Mouse (Mus musculus): ENCODE data around the gene F3. TPM values are rescaled to one million over a fixed set of nuclear protein-coding genes. Genes with fewer than 3 reads are reported as not detected.

F3 gene
- polyA plus RNA-seq (2012; rRNA removed) (0.27 and 0.33 TPM in 2 replicates), polyA plus RNA-seq (2014; fragmentation: Nextera tagmentation; extraction: Ambion mirVana) (0.39 TPM in 2 replicates)

- Histone ChIP-seq H3K9me3 (ENCODE audit: control insufficient read depth, low read length) (no peaks in the 10 kb centered on the region), H3K4me1 (replicated peaks; ENCODE audit: control insufficient read depth in 2 of 2, insufficient read depth in 2 of 2, low read length in 1 of 2) (peaks cover 0 to 4% of the 10 kb centered on the region in 2 experiments; a peak in 1 of 4 replicates), H3K9ac (replicated peaks) (no peak within 1 kb of the TSS), H3K36me3 (replicated peaks; ENCODE audit: control insufficient read depth, insufficient read depth, low read depth) (no peaks in the 10 kb centered on the region), H3K4me2 (ENCODE audit: low read depth) (peak within 1 kb of the TSS; percentile 60), H3K27me3 (ENCODE audit: control insufficient read depth, insufficient read depth, low read length) (peaks cover 27% of the 10 kb centered on the region), H3K4me3 (ENCODE audit: insufficient read depth in 1 of 2, low read depth in 2 of 2, low read length in 2 of 2) (peak within 1 kb of the TSS; percentile 39 to 49), H3K27ac (no peak within 1 kb of the TSS)
- peak in 1 of 3 experiments; percentile 9 for DNase-seq (ENCODE audit: low read depth in 3 of 3, low spot score in 3 of 3)
- under 1% methylated on average over 58 of the region's 73 CpGs for whole genome bisulfite sequencing (ENCODE audit: insufficient replicate concordance)
- TF ChIP-seq EP300 (IDR thresholded peaks at IDR 0.05; ENCODE audit: low read depth), result no peak
- TF ChIP-seq CTCF (IDR thresholded peaks at IDR 0.05; ENCODE audit: low read depth), result peak; percentile 76
- ATAC-seq (ENCODE audit: insufficient read depth), result peak; percentile 43; the same call in 1 of the 2 replicates
These were observed at the start of gene F3 for GRCm38 (mm10) chr3:121722971-121723844. Gene F3, plus strand, starts transcription at chr3:121723537.

DNA sequence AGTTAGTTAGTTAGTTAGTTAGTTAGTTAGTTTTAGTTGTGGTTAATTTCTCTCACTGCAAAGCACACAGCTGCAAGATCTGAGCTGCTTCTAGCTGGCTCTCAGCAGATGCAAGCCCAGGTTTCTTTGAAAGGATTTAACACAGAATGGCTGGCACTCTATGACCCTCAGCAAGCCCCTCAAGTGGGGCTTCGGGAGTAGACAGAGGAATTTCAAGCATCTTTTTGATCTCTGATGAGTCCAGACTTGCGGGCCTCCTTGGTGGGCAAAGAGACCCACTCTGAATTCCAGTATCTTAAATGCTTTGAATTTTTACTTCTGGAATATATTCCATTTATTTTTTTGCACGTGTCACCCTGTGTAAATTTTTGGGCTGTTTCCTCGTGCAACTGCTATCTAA is 44.4 kb upstream of the F3 start:
- H3K9ac ChIP-seq (replicated peaks), result no peak overlapping the region
- no peaks in the 10 kb centered on the region for H3K4me1 ChIP-seq (replicated peaks; ENCODE audit: control insufficient read depth in 2 of 2, insufficient read depth in 2 of 2, low read length in 1 of 2)
- H3K4me2 ChIP-seq (ENCODE audit: low read depth), result no peak overlapping the region
- H3K9me3 ChIP-seq (ENCODE audit: control insufficient read depth, low read length), result no peaks in the 10 kb centered on the region
- H3K4me3 ChIP-seq (ENCODE audit: insufficient read depth in 1 of 2, low read depth in 2 of 2, low read length in 2 of 2), result no peak overlapping the region
- ATAC-seq (ENCODE audit: insufficient read depth), result no peak
- no peaks in the 10 kb centered on the region for H3K27me3 ChIP-seq (ENCODE audit: control insufficient read depth, insufficient read depth, low read length)
- no peak overlapping the region for H3K27ac ChIP-seq
- no peak for TF ChIP-seq CTCF (IDR thresholded peaks at IDR 0.05; ENCODE audit: low read depth)
- TF ChIP-seq EP300 (IDR thresholded peaks at IDR 0.05; ENCODE audit: low read depth), result no peak
- WGBS (ENCODE audit: insufficient replicate concordance), result 48% methylated on average over 4 of the region's 4 CpGs
- no peak for DNase-seq (ENCODE audit: low read depth in 3 of 3, low spot score in 3 of 3)
- no peaks in the 10 kb centered on the region for H3K36me3 ChIP-seq (replicated peaks; ENCODE audit: control insufficient read depth, insufficient read depth, low read depth)

- no peaks in the 10 kb centered on the region for H3K9me3 ChIP-seq (ENCODE audit: control insufficient read depth, low read length)
- H3K27me3 ChIP-seq (ENCODE audit: control insufficient read depth, insufficient read depth, low read length), result no peaks in the 10 kb centered on the region
- no peak for ATAC-seq (ENCODE audit: insufficient read depth)
- H3K4me2 ChIP-seq (ENCODE audit: low read depth), result no peak overlapping the region
- TF ChIP-seq EP300 (IDR thresholded peaks at IDR 0.05; ENCODE audit: low read depth) (no peak), CTCF (IDR thresholded peaks at IDR 0.05; ENCODE audit: low read depth) (no peak)
- 61% methylated on average over 3 of the region's 3 CpGs for WGBS (ENCODE audit: insufficient replicate concordance)
- H3K4me3 ChIP-seq (ENCODE audit: insufficient read depth in 1 of 2, low read depth in 2 of 2, low read length in 2 of 2), result no peak overlapping the region
- H3K27ac ChIP-seq, result no peak overlapping the region
- no peaks in the 10 kb centered on the region for H3K36me3 ChIP-seq (replicated peaks; ENCODE audit: control insufficient read depth, insufficient read depth, low read depth)
- DNase-seq (ENCODE audit: low read depth in 3 of 3, low spot score in 3 of 3), result no peak
- H3K4me1 ChIP-seq (replicated peaks; ENCODE audit: control insufficient read depth in 2 of 2, insufficient read depth in 2 of 2, low read length in 1 of 2), result no peaks in the 10 kb centered on the region
- H3K9ac ChIP-seq (replicated peaks), result no peak overlapping the region
These were observed 43.9 kb upstream of the F3 start for GRCm38 (mm10) chr3:121679443-121679842.

GRCm38 (mm10) chr3:121680187-121680586 is 43.1 kb upstream of the F3 start:
- TF ChIP-seq EP300 (IDR thresholded peaks at IDR 0.05; ENCODE audit: low read depth), result no peak
- TF ChIP-seq CTCF (IDR thresholded peaks at IDR 0.05; ENCODE audit: low read depth), result no peak
- H3K27me3 ChIP-seq (ENCODE audit: control insufficient read depth, insufficient read depth, low read length), result no peaks in the 10 kb centered on the region
- WGBS (ENCODE audit: insufficient replicate concordance), result 36% methylated on average over 3 of the region's 3 CpGs
- H3K4me1 ChIP-seq (replicated peaks; ENCODE audit: control insufficient read depth in 2 of 2, insufficient read depth in 2 of 2, low read length in 1 of 2), result no peaks in the 10 kb centered on the region; a peak in 1 of 4 replicates
- H3K9ac ChIP-seq (replicated peaks), result no peak overlapping the region
- H3K9me3 ChIP-seq (ENCODE audit: control insufficient read depth, low read length), result no peaks in the 10 kb centered on the region
- no peak overlapping the region for H3K4me3 ChIP-seq (ENCODE audit: insufficient read depth in 1 of 2, low read depth in 2 of 2, low read length in 2 of 2)
- DNase-seq (ENCODE audit: low read depth in 3 of 3, low spot score in 3 of 3) (peak in 1 of 3 experiments; percentile 19), ATAC-seq (ENCODE audit: insufficient read depth) (no peak)
- H3K4me2 ChIP-seq (ENCODE audit: low read depth), result no peak overlapping the region
- no peak overlapping the region for H3K27ac ChIP-seq
- no peaks in the 10 kb centered on the region for H3K36me3 ChIP-seq (replicated peaks; ENCODE audit: control insufficient read depth, insufficient read depth, low read depth)
